Mouse (Mus musculus): ENCODE measurements around the gene Mamdc4. TPM values are rescaled to one million over a fixed set of nuclear protein-coding genes. Genes with fewer than 3 reads are reported as not detected.

Mamdc4 gene
- polyA plus RNA-seq, 1 experiment from 2014 or later: 1.4 TPM

GRCm38 (mm10) chr2:25534178-25534865 lies 40.3 kb downstream of the Mamdc4 start:
- ATAC-seq (ENCODE audit: low read depth) (no peak), DNase-seq (ENCODE audit: low spot score) (no peak)
- no peak overlapping the region for H3K4me2 ChIP-seq (ENCODE audit: low read depth, low read length)
- no peaks in the 10 kb centered on the region for H3K4me1 ChIP-seq (ENCODE audit: control insufficient read depth, insufficient read depth, low read length)
- peaks cover 88% of the 10 kb centered on the region for H3K36me3 ChIP-seq (ENCODE audit: control insufficient read depth, insufficient read depth, low read length)
- no peaks in the 10 kb centered on the region for H3K27me3 ChIP-seq (replicated peaks; ENCODE audit: control insufficient read depth, insufficient read depth, low read length)
- H3K9ac ChIP-seq (ENCODE audit: low read depth, low read length): no peak overlapping the region
- 85% methylated on average over 3 of the region's 3 CpGs for WGBS
- no peaks in the 10 kb centered on the region for H3K9me3 ChIP-seq (ENCODE audit: control insufficient read depth, low read length)
- no peak overlapping the region for H3K4me3 ChIP-seq (ENCODE audit: low read depth, low read length)
- no peak overlapping the region for H3K27ac ChIP-seq (replicated peaks; ENCODE audit: low read depth, low read length)

DNA sequence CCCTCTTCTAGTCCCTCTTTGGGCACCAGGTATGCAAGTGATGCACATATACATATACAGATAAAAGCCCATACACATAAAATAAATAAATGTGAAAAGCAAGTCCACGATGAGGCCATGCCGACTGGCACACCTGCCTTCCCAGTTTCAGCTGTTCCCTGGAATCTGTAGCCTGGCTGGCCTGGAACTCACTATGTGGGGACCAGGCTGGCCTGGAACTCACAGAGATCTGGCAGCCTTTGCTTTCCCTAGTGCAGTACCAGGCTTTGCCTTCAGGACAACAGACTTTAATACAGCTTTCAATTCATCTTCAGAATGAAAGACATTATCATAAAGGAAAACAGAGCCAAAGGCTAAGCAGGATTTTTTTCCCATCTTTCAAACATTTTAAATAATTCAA lies 40.9 kb downstream of the Mamdc4 start:
- ATAC-seq (ENCODE audit: low read depth): no peak
- peaks cover 92% of the 10 kb centered on the region for H3K36me3 ChIP-seq (ENCODE audit: control insufficient read depth, insufficient read depth, low read length)
- no peaks in the 10 kb centered on the region for H3K4me1 ChIP-seq (ENCODE audit: control insufficient read depth, insufficient read depth, low read length)
- no peak overlapping the region for H3K9ac ChIP-seq (ENCODE audit: low read depth, low read length)
- DNase-seq (ENCODE audit: low spot score): no peak
- 94% methylated on average over 2 of the region's 2 CpGs for WGBS
- H3K9me3 ChIP-seq (ENCODE audit: control insufficient read depth, low read length): no peaks in the 10 kb centered on the region
- no peak overlapping the region for H3K4me3 ChIP-seq (ENCODE audit: low read depth, low read length)
- H3K27ac ChIP-seq (replicated peaks; ENCODE audit: low read depth, low read length): no peak overlapping the region
- H3K4me2 ChIP-seq (ENCODE audit: low read depth, low read length): no peak overlapping the region
- no peaks in the 10 kb centered on the region for H3K27me3 ChIP-seq (replicated peaks; ENCODE audit: control insufficient read depth, insufficient read depth, low read length)

DNA sequence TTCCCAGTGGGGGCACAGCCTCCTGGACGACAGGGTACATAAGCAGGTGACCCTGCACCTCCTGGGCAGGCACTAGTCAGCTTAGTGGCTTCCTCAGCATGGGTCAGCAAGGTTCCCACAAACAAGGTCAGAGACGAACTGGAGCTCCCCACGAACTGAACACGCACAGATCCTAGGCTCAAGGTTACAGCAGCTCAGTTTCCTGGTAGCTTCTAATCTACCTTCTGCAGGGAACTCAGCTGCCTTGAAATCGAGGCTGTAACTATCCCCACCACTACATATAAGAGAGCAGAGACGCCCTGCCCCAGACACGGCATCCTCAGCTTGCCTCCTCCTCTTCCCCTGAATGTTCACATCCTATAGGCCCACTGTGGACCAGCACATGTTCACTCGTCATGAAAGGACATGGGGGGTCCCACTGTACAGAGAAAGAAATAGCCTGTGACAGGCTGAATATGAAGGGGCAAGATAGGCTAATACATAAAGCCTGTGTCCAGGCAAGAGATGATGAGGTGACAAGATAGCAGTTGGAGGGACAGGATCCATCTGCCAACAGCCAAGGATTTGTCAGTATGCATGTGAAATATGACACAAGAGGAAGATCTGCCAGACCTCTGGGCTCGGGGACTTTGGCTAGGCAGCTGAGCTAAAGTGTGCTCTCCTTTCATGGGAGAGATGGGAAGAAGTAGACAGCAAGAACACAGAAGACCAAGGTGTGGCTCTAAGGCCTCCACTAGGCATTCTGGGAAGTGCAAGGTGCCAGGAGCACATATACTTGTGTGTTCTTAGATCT lies 47.9 kb downstream of the Mamdc4 start:
- no peak overlapping the region for H3K4me3 ChIP-seq (ENCODE audit: low read depth, low read length)
- 86% methylated on average over 9 of the region's 9 CpGs for WGBS
- DNase-seq (ENCODE audit: low spot score): no peak
- H3K27me3 ChIP-seq (replicated peaks; ENCODE audit: control insufficient read depth, insufficient read depth, low read length): no peaks in the 10 kb centered on the region
- no peak overlapping the region for H3K27ac ChIP-seq (replicated peaks; ENCODE audit: low read depth, low read length)
- no peak for ATAC-seq (ENCODE audit: low read depth)
- H3K4me2 ChIP-seq (ENCODE audit: low read depth, low read length): no peak overlapping the region
- H3K9ac ChIP-seq (ENCODE audit: low read depth, low read length): no peak overlapping the region
- H3K9me3 ChIP-seq (ENCODE audit: control insufficient read depth, low read length): no peaks in the 10 kb centered on the region
- peaks cover 97% of the 10 kb centered on the region for H3K36me3 ChIP-seq (ENCODE audit: control insufficient read depth, insufficient read depth, low read length)
- no peaks in the 10 kb centered on the region for H3K4me1 ChIP-seq (ENCODE audit: control insufficient read depth, insufficient read depth, low read length)

Other genes starting within 250 kb of the Mamdc4 start
- gene Man1b1, start 242.5 kb downstream of the Mamdc4 start, polyA plus RNA-seq (2014; fragmentation: Nextera tagmentation; extraction: Ambion mirVana): 74.7 and 75.0 TPM in 2 replicates
- 19.7 and 23.8 TPM in 2 replicates for gene Dpp7, start 218.5 kb downstream of the Mamdc4 start, polyA plus RNA-seq (2014; fragmentation: Nextera tagmentation; extraction: Ambion mirVana)
- 20.8 and 20.9 TPM in 2 replicates for gene Uap1l1, start 209.2 kb downstream of the Mamdc4 start, polyA plus RNA-seq (2014; fragmentation: Nextera tagmentation; extraction: Ambion mirVana)
- gene Sapcd2, start 202.5 kb downstream of the Mamdc4 start, polyA plus RNA-seq (2014; fragmentation: Nextera tagmentation; extraction: Ambion mirVana): 21.4 and 29.3 TPM in 2 replicates
- gene Entpd2, start 179.0 kb downstream of the Mamdc4 start, polyA plus RNA-seq (2014; fragmentation: Nextera tagmentation; extraction: Ambion mirVana): 11.3 and 12.9 TPM in 2 replicates
- 75.1 TPM in 2 replicates for gene Npdc1, start 175.5 kb downstream of the Mamdc4 start, polyA plus RNA-seq (2014; fragmentation: Nextera tagmentation; extraction: Ambion mirVana)
- gene Fut7, start 151.6 kb downstream of the Mamdc4 start, polyA plus RNA-seq (2014; fragmentation: Nextera tagmentation; extraction: Ambion mirVana): 0.10 and 0.11 TPM in 2 replicates
- 6.4 and 6.9 TPM in 2 replicates for gene Abca2, start 146.1 kb downstream of the Mamdc4 start, polyA plus RNA-seq (2014; fragmentation: Nextera tagmentation; extraction: Ambion mirVana)
- 11.2 and 22.7 TPM in 2 replicates for gene Clic3, start 118.0 kb downstream of the Mamdc4 start, polyA plus RNA-seq (2014; fragmentation: Nextera tagmentation; extraction: Ambion mirVana)
- 39.3 and 41.7 TPM in 2 replicates for gene Paxx, start 113.8 kb downstream of the Mamdc4 start, polyA plus RNA-seq (2014; fragmentation: Nextera tagmentation; extraction: Ambion mirVana)
- 156 and 191 TPM in 2 replicates for gene Ptgds, start 104.8 kb downstream of the Mamdc4 start, polyA plus RNA-seq (2014; fragmentation: Nextera tagmentation; extraction: Ambion mirVana)
- gene Lcn12, start 80.9 kb downstream of the Mamdc4 start, polyA plus RNA-seq (2014; fragmentation: Nextera tagmentation; extraction: Ambion mirVana): not detected in 2 replicates
- 56.9 and 73.6 TPM in 2 replicates for gene Fbxw5, start 74.1 kb downstream of the Mamdc4 start, polyA plus RNA-seq (2014; fragmentation: Nextera tagmentation; extraction: Ambion mirVana)
- 5.0 and 5.1 TPM in 2 replicates for gene C8g, start 73.1 kb downstream of the Mamdc4 start, polyA plus RNA-seq (2014; fragmentation: Nextera tagmentation; extraction: Ambion mirVana)
- gene Traf2, start 27.9 kb downstream of the Mamdc4 start, polyA plus RNA-seq (2014; fragmentation: Nextera tagmentation; extraction: Ambion mirVana): 30.0 and 33.9 TPM in 2 replicates
- 312 and 318 TPM in 2 replicates for gene Edf1, start 17.0 kb downstream of the Mamdc4 start, polyA plus RNA-seq (2014; fragmentation: Nextera tagmentation; extraction: Ambion mirVana)
- gene Phpt1, start 379 bp upstream of the Mamdc4 start, polyA plus RNA-seq (2014; fragmentation: Nextera tagmentation; extraction: Ambion mirVana): 148 and 160 TPM in 2 replicates
- 0.40 and 1.4 TPM in 2 replicates for gene Ajm1, start 6.9 kb upstream of the Mamdc4 start, polyA plus RNA-seq (2014; fragmentation: Nextera tagmentation; extraction: Ambion mirVana)
- gene Rabl6, start 33.7 kb upstream of the Mamdc4 start, polyA plus RNA-seq (2014; fragmentation: Nextera tagmentation; extraction: Ambion mirVana): 64.4 and 71.9 TPM in 2 replicates
- 0.33 and 0.41 TPM in 2 replicates for gene Ccdc183, start 42.8 kb upstream of the Mamdc4 start, polyA plus RNA-seq (2014; fragmentation: Nextera tagmentation; extraction: Ambion mirVana)
- gene Tmem141, start 47.2 kb upstream of the Mamdc4 start, polyA plus RNA-seq (2014; fragmentation: Nextera tagmentation; extraction: Ambion mirVana): 22.9 and 33.0 TPM in 2 replicates
- 2.8 and 4.9 TPM in 2 replicates for gene Fcna, start 53.2 kb upstream of the Mamdc4 start, polyA plus RNA-seq (2014; fragmentation: Nextera tagmentation; extraction: Ambion mirVana)
- not detected in 2 replicates for gene Lcn8, start 78.3 kb upstream of the Mamdc4 start, polyA plus RNA-seq (2014; fragmentation: Nextera tagmentation; extraction: Ambion mirVana)
- not detected in 2 replicates for gene Lcn5, start 83.1 kb upstream of the Mamdc4 start, polyA plus RNA-seq (2014; fragmentation: Nextera tagmentation; extraction: Ambion mirVana)
- gene Lcn6, start 101.9 kb upstream of the Mamdc4 start, polyA plus RNA-seq (2014; fragmentation: Nextera tagmentation; extraction: Ambion mirVana): not detected in 2 replicates
- gene Lcn10, start 107.9 kb upstream of the Mamdc4 start, polyA plus RNA-seq (2014; fragmentation: Nextera tagmentation; extraction: Ambion mirVana): not detected in 2 replicates
- not detected in 2 replicates for gene Obp2a, start 125.2 kb upstream of the Mamdc4 start, polyA plus RNA-seq (2014; fragmentation: Nextera tagmentation; extraction: Ambion mirVana)
- 82.5 and 82.9 TPM in 2 replicates for gene Bmyc, start 131.9 kb upstream of the Mamdc4 start, polyA plus RNA-seq (2014; fragmentation: Nextera tagmentation; extraction: Ambion mirVana)
- gene Obp2b, start 162.2 kb upstream of the Mamdc4 start, polyA plus RNA-seq (2014; fragmentation: Nextera tagmentation; extraction: Ambion mirVana): not detected in 2 replicates
- gene Lcn3, start 190.7 kb upstream of the Mamdc4 start, polyA plus RNA-seq (2014; fragmentation: Nextera tagmentation; extraction: Ambion mirVana): not detected in 2 replicates
- not detected in 2 replicates for gene Lcn11, start 202.2 kb upstream of the Mamdc4 start, polyA plus RNA-seq (2014; fragmentation: Nextera tagmentation; extraction: Ambion mirVana)
- not detected in 2 replicates for gene Gm13539, start 207.4 kb upstream of the Mamdc4 start, polyA plus RNA-seq (2014; fragmentation: Nextera tagmentation; extraction: Ambion mirVana)
- not detected in 2 replicates for gene Glt6d1, start 241.0 kb upstream of the Mamdc4 start, polyA plus RNA-seq (2014; fragmentation: Nextera tagmentation; extraction: Ambion mirVana)
- gene Lcn9, start 248.3 kb upstream of the Mamdc4 start, polyA plus RNA-seq (2014; fragmentation: Nextera tagmentation; extraction: Ambion mirVana): not detected in 2 replicates